Mouse (Mus musculus) adrenal gland, adult (tissue): ENCODE results near the gene Dapl1.

ENCODE experiments used
- DNase-seq, 2 experiments: peaks; one replicate each; pipeline ENCODE4 v3.0.0; 2022 to 2023; ENCODE audit warnings: low spot score in 1 of 2; ENCODE audit not compliant: inconsistent age in 2 of 2

The Dapl1 gene

DNA sequence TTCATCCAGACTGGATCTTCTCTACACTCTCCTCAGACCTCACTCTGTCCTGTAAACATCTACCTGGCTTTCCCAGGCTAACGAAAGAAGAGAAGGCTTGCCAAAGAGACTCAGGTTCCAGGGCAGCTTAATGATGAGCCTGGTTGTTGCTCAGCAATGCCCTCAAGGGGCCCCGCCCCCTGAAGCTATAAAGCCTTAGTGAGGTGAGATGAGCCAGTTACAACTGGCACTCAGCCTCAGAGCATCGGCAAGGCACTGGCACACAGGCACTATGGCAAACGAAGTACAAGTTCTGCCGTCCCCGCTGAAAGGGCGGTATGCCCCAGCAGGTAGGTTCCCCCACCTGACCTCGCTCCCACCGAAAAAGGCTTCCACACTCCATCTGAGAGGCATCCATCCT, at the start of gene Dapl1:
Gene Dapl1, plus strand, starts transcription at position 216 of the 400 bp plus-strand sequence.
- no peak for DNase-seq

DNA sequence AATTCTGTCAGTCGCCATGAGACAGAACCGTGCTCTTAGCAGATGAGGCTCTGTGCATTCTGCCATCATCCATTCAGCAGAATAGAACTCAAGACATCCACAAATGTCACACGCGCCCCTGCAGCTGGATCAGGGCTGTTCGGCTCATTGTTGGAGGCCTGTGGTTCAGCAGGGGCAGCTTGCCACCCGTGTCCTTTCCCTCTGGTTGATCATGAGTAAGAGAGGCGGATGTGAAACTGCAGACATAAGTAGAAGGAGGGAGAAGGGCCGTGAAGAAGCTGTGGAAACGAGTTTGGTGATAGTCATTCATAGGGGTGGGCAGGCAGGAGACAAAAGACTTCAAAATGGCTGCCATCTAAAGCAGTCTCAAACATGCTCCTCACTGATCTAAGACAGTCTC, 49.6 kb upstream of the Dapl1 start:
- DNase-seq = no peak

GRCm38 (mm10) chr2:59437684-59438393, 46.6 kb upstream of the Dapl1 start:
- DNase-seq = peak; percentile 84 to 96

GRCm38 (mm10) chr2:59438479-59438935, 45.9 kb upstream of the Dapl1 start:
- peak; percentile 76 to 94 for DNase-seq

GRCm38 (mm10) chr2:59439824-59440223, 44.6 kb upstream of the Dapl1 start:
- peak in 1 of 2 experiments; percentile 15 for DNase-seq

- peak; percentile 67 to 86 for DNase-seq
Measured at GRCm38 (mm10) chr2:59440481-59440880, 44.0 kb upstream of the Dapl1 start.

DNA sequence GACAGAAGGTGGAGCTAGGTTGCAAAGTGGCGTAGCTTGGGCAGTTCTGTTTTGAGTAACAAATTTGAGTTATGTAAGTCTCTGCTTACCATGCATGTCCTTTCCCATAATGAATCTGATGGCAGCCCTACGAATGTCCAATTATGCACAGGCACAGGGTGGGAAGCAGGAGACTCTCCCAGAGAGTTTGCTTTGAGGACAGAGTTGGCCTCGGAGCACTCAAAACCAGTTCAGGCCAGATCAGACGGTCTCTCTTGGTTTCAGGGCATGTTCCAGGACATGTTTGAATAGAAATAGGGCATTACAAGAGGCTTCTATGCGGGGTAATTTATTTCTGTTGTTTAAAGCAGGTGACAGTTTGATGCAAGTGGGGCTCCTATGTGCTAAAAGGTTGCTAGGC, 42.8 kb upstream of the Dapl1 start:
- no peak for DNase-seq

DNA sequence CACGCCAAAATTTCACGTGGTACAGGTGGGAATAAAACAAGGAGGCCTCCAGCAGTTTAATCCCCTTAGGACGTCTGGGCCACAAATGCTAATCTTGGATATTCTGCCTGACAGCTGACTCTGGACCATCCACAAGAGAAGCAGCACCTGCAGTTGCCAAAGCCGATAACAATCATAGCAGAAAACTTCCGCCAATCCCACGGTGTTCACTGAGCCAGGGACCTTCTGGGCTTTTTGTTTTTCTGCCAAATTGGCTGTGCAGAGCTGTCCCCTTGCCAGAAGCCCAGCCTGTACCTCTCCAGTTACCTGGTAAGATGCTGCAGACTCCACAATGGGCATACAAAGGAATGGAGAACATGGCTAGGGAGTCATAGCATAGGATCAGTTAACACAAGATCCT, 37.8 kb upstream of the Dapl1 start:
- no peak for DNase-seq

- DNase-seq = no peak
Measured at GRCm38 (mm10) chr2:59447712-59448111, 36.7 kb upstream of the Dapl1 start.

DNA sequence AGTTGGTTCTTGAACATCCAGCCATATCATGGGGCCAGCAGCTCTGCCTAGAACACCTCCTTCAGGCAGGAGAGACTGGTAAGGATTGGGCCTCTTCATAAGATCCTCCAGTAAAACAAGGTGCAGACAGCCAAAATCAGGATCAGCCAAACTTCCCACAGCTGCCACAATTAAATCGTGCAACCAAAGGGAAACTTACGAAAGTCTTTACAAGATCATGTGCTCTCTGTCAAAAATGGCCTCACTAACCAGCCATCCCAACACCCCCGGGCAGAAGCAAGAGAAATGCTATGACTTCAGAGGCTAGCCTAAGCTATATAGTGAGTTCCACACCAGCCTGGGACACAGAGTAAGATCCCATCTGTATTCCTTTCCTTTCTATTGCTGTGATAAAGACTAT, 35.9 kb upstream of the Dapl1 start:
- DNase-seq = no peak

DNA sequence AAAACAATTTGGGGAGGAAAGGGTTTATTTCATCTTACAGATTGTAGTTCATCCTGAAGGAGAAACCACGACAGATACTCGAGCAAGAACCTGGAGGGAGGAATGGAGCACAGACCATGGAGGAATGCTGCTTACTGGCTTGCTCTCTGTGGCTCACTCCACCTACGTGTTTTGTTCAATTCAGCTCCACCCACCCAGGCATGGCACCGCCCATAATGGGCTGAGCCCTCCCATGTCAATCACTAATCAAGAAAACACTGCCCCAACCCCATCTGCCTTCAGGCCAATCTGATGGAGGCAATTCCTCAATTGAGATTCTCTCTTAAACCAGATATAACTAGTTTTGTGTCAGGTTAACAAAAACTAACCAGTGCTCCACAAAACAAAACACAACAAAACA, 35.5 kb upstream of the Dapl1 start:
- no peak for DNase-seq

DNA sequence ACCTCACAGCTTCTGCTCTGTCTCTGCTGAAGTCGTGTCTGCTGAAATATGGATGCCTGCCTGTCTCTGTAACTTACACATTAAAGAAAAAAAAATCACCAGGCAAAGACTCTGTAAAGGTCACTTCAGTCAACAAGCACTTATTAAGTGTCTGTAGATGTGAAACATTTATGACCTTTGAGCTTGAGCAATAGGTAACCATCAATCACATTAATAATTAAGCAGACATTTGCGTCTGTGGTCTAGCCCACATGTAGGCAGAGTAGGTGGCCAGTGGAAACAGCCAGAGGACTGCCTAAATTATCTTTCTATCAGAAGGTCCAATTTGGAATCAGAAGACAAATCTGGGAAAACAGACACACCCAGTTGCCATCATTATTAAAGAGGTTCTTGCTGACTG, 32.8 kb upstream of the Dapl1 start:
- no peak for DNase-seq

GRCm38 (mm10) chr2:59452102-59452501, 32.4 kb upstream of the Dapl1 start:
- no peak for DNase-seq

DNA sequence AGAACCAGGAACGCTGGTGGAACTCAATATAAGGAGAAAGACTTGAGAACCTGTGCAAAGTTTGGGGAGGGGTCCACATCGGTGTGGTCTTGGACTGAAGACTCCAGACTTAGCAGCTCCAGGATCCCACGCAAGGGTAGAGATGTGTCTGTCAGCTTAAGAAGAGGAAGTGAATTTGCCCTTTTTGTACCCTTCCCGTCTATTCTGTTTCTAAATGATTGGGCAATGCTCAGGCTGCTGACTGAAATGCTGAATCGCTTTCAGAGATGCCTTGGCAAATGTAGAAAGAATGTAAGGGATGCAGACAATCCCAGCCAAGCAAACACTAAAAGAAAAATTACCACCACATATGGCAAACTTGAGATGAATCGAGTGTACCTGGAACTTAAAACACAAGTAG, 22.4 kb upstream of the Dapl1 start:
- DNase-seq = no peak

DNA sequence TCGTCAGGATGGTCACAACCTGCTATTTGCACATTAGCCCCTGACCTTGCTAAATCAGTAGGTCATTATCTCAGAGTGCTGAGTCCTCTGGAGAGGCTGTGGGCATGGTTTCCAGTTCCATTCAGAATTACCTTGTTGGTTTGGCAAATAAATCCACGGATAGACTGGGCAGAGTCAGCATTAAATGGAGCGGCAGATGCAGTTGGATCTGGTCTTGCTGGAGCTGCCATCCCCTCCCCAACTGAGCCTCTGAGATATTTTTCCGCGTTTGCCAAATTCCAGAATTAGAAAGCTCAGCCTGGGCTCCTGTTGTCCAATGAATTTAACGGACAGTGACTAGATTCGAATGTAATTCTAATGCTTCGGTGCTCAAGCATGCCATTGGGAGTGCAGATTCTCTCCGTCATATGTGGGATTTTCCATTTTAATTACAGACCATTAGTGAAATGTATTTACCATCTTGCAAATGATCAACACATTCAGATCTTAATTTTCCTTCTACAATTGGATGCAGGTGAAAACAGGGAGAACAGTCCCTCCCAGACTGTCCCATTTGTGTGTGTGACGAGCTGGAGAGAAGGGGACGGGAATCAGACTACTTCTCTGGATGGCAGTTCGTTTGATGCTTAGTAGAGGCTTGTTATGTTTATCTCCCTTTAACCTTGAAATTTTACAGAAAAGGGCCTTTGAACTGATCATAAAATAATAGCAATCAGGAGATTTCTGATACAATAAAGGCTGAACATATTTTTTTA, 20.8 kb upstream of the Dapl1 start:
- DNase-seq = no peak

DNA sequence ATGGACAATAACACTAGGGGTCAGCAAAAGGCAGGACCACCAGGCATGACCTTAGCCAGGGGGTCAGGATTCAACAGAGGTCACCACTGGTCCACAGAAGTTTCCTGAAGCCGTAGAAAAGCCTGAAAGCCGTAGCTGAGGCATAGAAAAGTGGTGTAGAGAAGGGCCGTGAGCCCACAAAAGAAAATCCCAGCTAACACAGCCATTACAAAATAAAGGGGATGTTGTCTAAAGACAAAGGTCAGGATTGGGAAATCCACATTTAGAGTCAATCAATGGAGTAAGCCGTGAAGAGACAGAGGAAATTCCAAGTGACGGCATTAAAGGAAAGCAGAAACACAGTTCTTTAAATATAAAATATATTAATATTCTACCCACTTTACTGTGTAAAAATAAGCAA, 18.8 kb upstream of the Dapl1 start:
- no peak for DNase-seq

- DNase-seq = no peak
Measured at GRCm38 (mm10) chr2:59466358-59466757, 18.1 kb upstream of the Dapl1 start.

DNA sequence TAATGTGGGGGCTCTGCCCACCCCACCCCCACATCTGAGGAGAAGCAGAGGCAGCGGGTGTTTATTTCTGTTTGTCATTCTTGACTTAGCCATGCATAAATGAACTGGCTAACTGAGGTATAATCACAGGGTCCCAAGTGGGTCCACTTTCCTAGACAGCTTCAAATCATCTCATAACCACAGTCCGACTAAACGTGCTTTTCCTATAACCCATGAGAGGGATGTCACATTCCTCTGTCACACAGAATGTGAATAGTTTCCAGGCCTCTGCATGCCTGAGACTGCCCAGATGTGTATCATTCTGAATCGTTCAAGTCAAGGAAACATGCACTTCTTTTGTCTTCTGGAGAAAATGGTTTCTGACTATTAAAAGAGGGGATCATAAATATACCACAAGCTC, 17.4 kb upstream of the Dapl1 start:
- DNase-seq = no peak

- no peak for DNase-seq
Measured at GRCm38 (mm10) chr2:59467976-59468375, 16.5 kb upstream of the Dapl1 start.

- DNase-seq = no peak
Measured at GRCm38 (mm10) chr2:59469590-59470245, 14.7 kb upstream of the Dapl1 start.

GRCm38 (mm10) chr2:59470326-59471031, 14.0 kb upstream of the Dapl1 start:
- peak; percentile 11 to 44 for DNase-seq
